Mouse (Mus musculus) hindbrain, embryonic 16.5 days (tissue): ENCODE measurements around the gene Sgsm3. TPM values are rescaled to one million over a fixed set of nuclear protein-coding genes. Genes with fewer than 3 reads are reported as not detected.
A peak's percentile ranks its signal among the peaks of the same experiment; 100 is the strongest.

Experiments used
- microRNA-seq: library from miRNA; unstranded; fragments of <30 nt; microRNA quantifications from one replicate; pipeline ENCODE4, GENCODE M21; 2017
- polyA plus RNA-seq: library from polyadenylated mRNA; unstranded; fragments of >200 nt; fragmentation: Nextera tagmentation; extraction: Ambion mirVana; gene quantifications from 2 replicates; pipeline ENCODE4 v1.2.1, GENCODE M21; 2015

Sgsm3 gene
- polyA plus RNA-seq, 1 experiment from 2014 or later = 85.1 TPM

Small RNAs within 50 kb of the gene (microRNA-seq; reads per million reads assigned to microRNA genes)
- 10.6 reads per million, percentile 27 among the genes with 10 or more reads in this experiment for gene Mir5113

Other genes starting within 250 kb of the Sgsm3 start
- gene Adsl, start 29.3 kb upstream of the Sgsm3 start, polyA plus RNA-seq = 116 TPM in 2 replicates
- gene Mrtfa, start 213.0 kb downstream of the Sgsm3 start, polyA plus RNA-seq = 24.1 and 28.2 TPM in 2 replicates